Mouse (Mus musculus): ENCODE measurements at regions not wholly inside any gene's neighbourhood (a gene's known extent, or its start where the extent isn't known, plus 50 kb on each side); places are given as distances from the start of the nearest gene placed in this dataset.

GRCm38 (mm10) chr13:10527251-10527650, 166.6 kb upstream of the Chrm3 start:
- DNase-seq (ENCODE audit: low spot score): no peak

- no peak for DNase-seq (ENCODE audit: low spot score)
Observed at GRCm38 (mm10) chr13:10526470-10527207, 166.0 kb upstream of the Chrm3 start.

GRCm38 (mm10) chr13:10504211-10504610, 143.6 kb upstream of the Chrm3 start:
- no peak for DNase-seq (ENCODE audit: low spot score)

GRCm38 (mm10) chr13:10455323-10455722, 94.7 kb upstream of the Chrm3 start:
- DNase-seq (ENCODE audit: low spot score): no peak

- DNase-seq (ENCODE audit: low spot score): no peak
Observed at GRCm38 (mm10) chr13:10454667-10455066, 94.0 kb upstream of the Chrm3 start.

- DNase-seq (ENCODE audit: low spot score): no peak
Observed at GRCm38 (mm10) chr13:10451057-10451456, 90.4 kb upstream of the Chrm3 start.

- DNase-seq (ENCODE audit: low spot score): no peak
Observed at GRCm38 (mm10) chr13:10449502-10449901, 88.9 kb upstream of the Chrm3 start.

GRCm38 (mm10) chr13:10447806-10448205, 87.2 kb upstream of the Chrm3 start:
- no peak for DNase-seq (ENCODE audit: low spot score)

GRCm38 (mm10) chr13:10445679-10446078, 85.0 kb upstream of the Chrm3 start:
- DNase-seq (ENCODE audit: low spot score): no peak

Measured in testis, postnatal 10 days (tissue).